ENCODE assay signal across 9 mouse cellular contexts in genomic region chr7:30728739-30729395, GRCm38 (mm10). TPM values are rescaled to one million over a fixed set of nuclear protein-coding genes. Genes with fewer than 3 reads are reported as not detected.
DNase-seq lines count a peak whose midpoint lies in the region; ATAC-seq lines count a peak whose summit lies in the region.
"Had no signal": no experiment of that assay in that cellular context is flagged by ENCODE, and none has a peak within 500 bp of the region (broad histone marks: within the 10 kb centered on the region; RNA-seq: fewer than 3 reads in every experiment).

No protein-coding gene starts in this region.

- whole genome bisulfite sequencing in embryonic facial prominence, embryonic 12.5 days: 7% methylated on average over 26 of the region's 26 CpGs
- 8% methylated on average over 26 of the region's 26 CpGs for WGBS in limb, embryonic 11.5 days

- ATAC-seq in frontal cortex, adult (ENCODE audit: low TSS enrichment): peak; percentile 26; the same call in 1 of the 2 replicates
- ATAC-seq in embryonic facial prominence, embryonic 12.5 days (ENCODE audit: insufficient number of reproducible peaks, insufficient read depth, low FRiP score, low TSS enrichment): peak; percentile 30
- ATAC-seq in limb, embryonic 11.5 days (ENCODE audit: insufficient number of reproducible peaks, low FRiP score, low TSS enrichment, low read depth): peak; percentile 60

- H3K9me3 ChIP-seq in embryonic facial prominence, embryonic 12.5 days: no peaks in the 10 kb centered on the region
- H3K9me3 ChIP-seq in limb, embryonic 11.5 days (ENCODE audit: control insufficient read depth, low read length): no peaks in the 10 kb centered on the region

- peak overlapping the region; percentile 73 for H3K9ac ChIP-seq in embryonic facial prominence, embryonic 12.5 days
- H3K9ac ChIP-seq in limb, embryonic 11.5 days (ENCODE audit: low read length): peak overlapping the region; percentile 68

- no peak for DNase-seq in frontal cortex, adult 2 months (ENCODE audit: extremely low spot score in 1 of 2, low spot score in 1 of 2)
- peak; percentile 11 for DNase-seq in 3T3-L1 (ENCODE audit: low read depth, low spot score)
- DNase-seq in limb, embryonic 11.5 days (ENCODE audit: low spot score): no peak
- DNase-seq in splenic B cell, adult 2 months (ENCODE audit: low read depth, low spot score): peak; percentile 23
- DNase-seq in gastrocnemius, adult 18-20 months (ENCODE audit: low spot score): no peak
- DNase-seq in frontal cortex, postnatal 14 days (ENCODE audit: low spot score in 2 of 2): no peak

- peaks cover 28% of the 10 kb centered on the region for H3K36me3 ChIP-seq in embryonic facial prominence, embryonic 12.5 days
- 0 out of 2 replicates have a peak, but pooled peaks cover 2% of the 10 kb centered on the region for H3K36me3 ChIP-seq in limb, embryonic 11.5 days (ENCODE audit: control insufficient read depth, insufficient read depth, low read length)
- H3K36me3 ChIP-seq in splenic B cell, adult 2 months (ENCODE audit: control insufficient read depth, insufficient read depth, low read length, poor library complexity, severe bottlenecking): peaks cover 4% of the 10 kb centered on the region; the same call in 1 of the 2 replicates

- H3K4me2 ChIP-seq in embryonic facial prominence, embryonic 12.5 days (replicated peaks): peak overlapping the region; percentile 76
- peak overlapping the region; percentile 54 for H3K4me2 ChIP-seq in limb, embryonic 11.5 days (ENCODE audit: low read depth, severe bottlenecking)

- no peaks in the 10 kb centered on the region for H3K27me3 ChIP-seq in embryonic facial prominence, embryonic 12.5 days
- H3K27me3 ChIP-seq in limb, embryonic 11.5 days (ENCODE audit: control insufficient read depth, insufficient read depth, low read length): no peaks in the 10 kb centered on the region
- no peaks in the 10 kb centered on the region for H3K27me3 ChIP-seq in splenic B cell, adult 2 months (ENCODE audit: control insufficient read depth, insufficient read depth, low read length, poor library complexity, severe bottlenecking)

- peak overlapping the region; percentile 72 for H3K4me3 ChIP-seq in embryonic facial prominence, embryonic 12.5 days
- peak overlapping the region; percentile 51 for H3K4me3 ChIP-seq in limb, embryonic 11.5 days (ENCODE audit: low read depth, low read length)

- 0 out of 2 replicates have a peak overlapping the region, but pooled peaks have one; percentile 79 for H3K27ac ChIP-seq in embryonic facial prominence, embryonic 12.5 days
- no peak overlapping the region; the same call in 1 of the 2 replicates for H3K27ac ChIP-seq in limb, embryonic 11.5 days (replicated peaks; ENCODE audit: low read depth, low read length)

- peaks cover 14% of the 10 kb centered on the region for H3K4me1 ChIP-seq in embryonic facial prominence, embryonic 12.5 days
- H3K4me1 ChIP-seq in limb, embryonic 11.5 days (ENCODE audit: control insufficient read depth, insufficient read depth, low read length): peaks cover 7% of the 10 kb centered on the region

RNA-seq across cellular contexts. Expression of gene Tmem147, which starts 0.5 kb away (rescaled TPM):
- 167 and 185 TPM in 2 replicates for polyA plus RNA-seq in frontal cortex, adult 2 months (2012; rRNA removed)
- polyA plus RNA-seq in embryonic facial prominence, embryonic 12.5 days (2016; fragmentation: Nextera tagmentation; extraction: Ambion mirVana): 156 and 166 TPM in 2 replicates
- 143 and 149 TPM in 2 replicates for polyA plus RNA-seq in limb, embryonic 11.5 days (2014; fragmentation: Nextera tagmentation; extraction: Ambion mirVana)
- 100 to 1,000 TPM; 215 to 233 TPM for total RNA-seq in gastrocnemius, adult 18-20 months (2021)

RNA-seq across cellular contexts. Expression of gene Gapdhs, which starts 14.6 kb away (rescaled TPM):
- polyA plus RNA-seq in frontal cortex, adult 2 months (2012; rRNA removed): not detected in 2 replicates
- polyA plus RNA-seq in embryonic facial prominence, embryonic 12.5 days (2016; fragmentation: Nextera tagmentation; extraction: Ambion mirVana): 0.62 and 0.97 TPM in 2 replicates
- polyA plus RNA-seq in limb, embryonic 11.5 days (2014; fragmentation: Nextera tagmentation; extraction: Ambion mirVana): 0.43 and 0.47 TPM in 2 replicates
- not detected for total RNA-seq in gastrocnemius, adult 18-20 months (2021)
- total RNA-seq: neutrophil, adult 5-6 weeks had no signal

RNA-seq across cellular contexts. Expression of gene Atp4a, which starts 16.9 kb away (rescaled TPM):
- polyA plus RNA-seq in frontal cortex, adult 2 months (2012; rRNA removed): 0.65 and 0.82 TPM in 2 replicates
- 0.50 and 0.96 TPM in 2 replicates for polyA plus RNA-seq in embryonic facial prominence, embryonic 12.5 days (2016; fragmentation: Nextera tagmentation; extraction: Ambion mirVana)
- 0.28 and 0.41 TPM in 2 replicates for polyA plus RNA-seq in limb, embryonic 11.5 days (2014; fragmentation: Nextera tagmentation; extraction: Ambion mirVana)
- total RNA-seq in gastrocnemius, adult 18-20 months (2021): under 1 TPM in 1 of 2 experiments, not detected in 1; 0.07 TPM

RNA-seq across cellular contexts. Expression of gene Sbsn, which starts 22.4 kb away (rescaled TPM):
- 14.6 and 15.1 TPM in 2 replicates for polyA plus RNA-seq in frontal cortex, adult 2 months (2012; rRNA removed)
- 1.1 and 1.3 TPM in 2 replicates for polyA plus RNA-seq in embryonic facial prominence, embryonic 12.5 days (2016; fragmentation: Nextera tagmentation; extraction: Ambion mirVana)
- 0.27 and 1.3 TPM in 2 replicates for polyA plus RNA-seq in limb, embryonic 11.5 days (2014; fragmentation: Nextera tagmentation; extraction: Ambion mirVana)
- total RNA-seq in gastrocnemius, adult 18-20 months (2021): 1 to 10 TPM; 2.8 to 4.9 TPM

RNA-seq across cellular contexts. Expression of gene 2200002J24Rik, which starts 30.1 kb away (rescaled TPM):
- polyA plus RNA-seq in frontal cortex, adult 2 months (2012; rRNA removed): not detected in 2 replicates
- not detected in 2 replicates for polyA plus RNA-seq in embryonic facial prominence, embryonic 12.5 days (2016; fragmentation: Nextera tagmentation; extraction: Ambion mirVana)
- not detected in 2 replicates for polyA plus RNA-seq in limb, embryonic 11.5 days (2014; fragmentation: Nextera tagmentation; extraction: Ambion mirVana)
- total RNA-seq in gastrocnemius, adult 18-20 months (2021): not detected
- total RNA-seq: neutrophil, adult 5-6 weeks had no signal

Comparison
In these comparisons a context has a peak if more than half of its experiments do, and no peak if none do; other contexts are left out.
1. DNase-seq: peak in 3T3-L1 (single experiment) and splenic B cell, adult 2 months (single experiment); none in frontal cortex, adult 2 months (0 of 2), limb, embryonic 11.5 days (single experiment), gastrocnemius, adult 18-20 months (single experiment) and frontal cortex, postnatal 14 days (0 of 2).
2. Peak in every context shown above with its lines, with median percentiles within 50 percentile points of each other: ATAC-seq.